Mouse (Mus musculus): ENCODE results near the gene Zfp644. TPM values are rescaled to one million over a fixed set of nuclear protein-coding genes. Genes with fewer than 3 reads are reported as not detected.
A peak's percentile ranks its signal among the peaks of the same experiment; 100 is the strongest.

The Zfp644 gene
- polyA plus RNA-seq, 1 experiment: 49.9 TPM

- TF ChIP-seq CTCF (IDR thresholded peaks at IDR 0.05; ENCODE audit: borderline replicate concordance, extremely low read depth, insufficient read depth, insufficient read length): no peak
- TF ChIP-seq POLR2A (IDR thresholded peaks at IDR 0.05; ENCODE audit: borderline replicate concordance, extremely low read depth, insufficient read depth, insufficient read length, poor library complexity, severe bottlenecking): no peak
- DNase-seq (ENCODE audit: low read depth): no peak
These were observed 74.9 kb downstream of the Zfp644 start for GRCm38 (mm10) chr5:106622193-106622592.

- TF ChIP-seq POLR2A (IDR thresholded peaks at IDR 0.05; ENCODE audit: borderline replicate concordance, extremely low read depth, insufficient read depth, insufficient read length, poor library complexity, severe bottlenecking) (no peak), CTCF (IDR thresholded peaks at IDR 0.05; ENCODE audit: borderline replicate concordance, extremely low read depth, insufficient read depth, insufficient read length) (no peak)
These were observed 76.6 kb downstream of the Zfp644 start for GRCm38 (mm10) chr5:106620446-106620845.

GRCm38 (mm10) chr5:106615006-106615405 is 82.1 kb downstream of the Zfp644 start:
- TF ChIP-seq POLR2A (IDR thresholded peaks at IDR 0.05; ENCODE audit: borderline replicate concordance, extremely low read depth, insufficient read depth, insufficient read length, poor library complexity, severe bottlenecking) (no peak), CTCF (IDR thresholded peaks at IDR 0.05; ENCODE audit: borderline replicate concordance, extremely low read depth, insufficient read depth, insufficient read length) (no peak)
- no peak for DNase-seq (ENCODE audit: low read depth)

More at GRCm38 (mm10) chr5:106620446-106620845, 76.6 kb downstream of the Zfp644 start:
- no peak for DNase-seq (ENCODE audit: low read depth)

GRCm38 (mm10) chr5:106614570-106614969 is 82.5 kb downstream of the Zfp644 start:
- TF ChIP-seq POLR2A (IDR thresholded peaks at IDR 0.05; ENCODE audit: borderline replicate concordance, extremely low read depth, insufficient read depth, insufficient read length, poor library complexity, severe bottlenecking): no peak
- DNase-seq (ENCODE audit: low read depth): no peak

- TF ChIP-seq CTCF (IDR thresholded peaks at IDR 0.05; ENCODE audit: borderline replicate concordance, extremely low read depth, insufficient read depth, insufficient read length) (no peak), POLR2A (IDR thresholded peaks at IDR 0.05; ENCODE audit: borderline replicate concordance, extremely low read depth, insufficient read depth, insufficient read length, poor library complexity, severe bottlenecking) (no peak)
- no peak for DNase-seq (ENCODE audit: low read depth)
These were observed 84.9 kb downstream of the Zfp644 start for GRCm38 (mm10) chr5:106612151-106612550.

- TF ChIP-seq CTCF (IDR thresholded peaks at IDR 0.05; ENCODE audit: borderline replicate concordance, extremely low read depth, insufficient read depth, insufficient read length): no peak
- no peak for TF ChIP-seq POLR2A (IDR thresholded peaks at IDR 0.05; ENCODE audit: borderline replicate concordance, extremely low read depth, insufficient read depth, insufficient read length, poor library complexity, severe bottlenecking)
- DNase-seq (ENCODE audit: low read depth): no peak
These were observed 88.3 kb downstream of the Zfp644 start, which contains the start of gene Gm17304 for GRCm38 (mm10) chr5:106608798-106609197. TSS of gene Gm17304 (plus strand) at chr5:106609098.

- no peak for DNase-seq (ENCODE audit: low read depth)
- no peak for TF ChIP-seq CTCF (IDR thresholded peaks at IDR 0.05; ENCODE audit: borderline replicate concordance, extremely low read depth, insufficient read depth, insufficient read length)
- no peak for TF ChIP-seq POLR2A (IDR thresholded peaks at IDR 0.05; ENCODE audit: borderline replicate concordance, extremely low read depth, insufficient read depth, insufficient read length, poor library complexity, severe bottlenecking)
These were observed 90.0 kb downstream of the Zfp644 start for GRCm38 (mm10) chr5:106607081-106607480.

GRCm38 (mm10) chr5:106605096-106605495 is 92.0 kb downstream of the Zfp644 start:
- no peak for DNase-seq (ENCODE audit: low read depth)
- TF ChIP-seq POLR2A (IDR thresholded peaks at IDR 0.05; ENCODE audit: borderline replicate concordance, extremely low read depth, insufficient read depth, insufficient read length, poor library complexity, severe bottlenecking) (no peak), CTCF (IDR thresholded peaks at IDR 0.05; ENCODE audit: borderline replicate concordance, extremely low read depth, insufficient read depth, insufficient read length) (no peak)

- no peak for TF ChIP-seq POLR2A (IDR thresholded peaks at IDR 0.05; ENCODE audit: borderline replicate concordance, extremely low read depth, insufficient read depth, insufficient read length, poor library complexity, severe bottlenecking)
- TF ChIP-seq CTCF (IDR thresholded peaks at IDR 0.05; ENCODE audit: borderline replicate concordance, extremely low read depth, insufficient read depth, insufficient read length): no peak
- no peak for DNase-seq (ENCODE audit: low read depth)
These were observed 92.7 kb downstream of the Zfp644 start for GRCm38 (mm10) chr5:106604381-106604780.

- peak; percentile 61 for DNase-seq (ENCODE audit: low read depth)
- TF ChIP-seq CTCF (IDR thresholded peaks at IDR 0.05; ENCODE audit: borderline replicate concordance, extremely low read depth, insufficient read depth, insufficient read length) (no peak), POLR2A (IDR thresholded peaks at IDR 0.05; ENCODE audit: borderline replicate concordance, extremely low read depth, insufficient read depth, insufficient read length, poor library complexity, severe bottlenecking) (no peak)
These were observed 97.6 kb downstream of the Zfp644 start for GRCm38 (mm10) chr5:106599482-106599881.

GRCm38 (mm10) chr5:106597472-106597871 is 99.6 kb downstream of the Zfp644 start:
- TF ChIP-seq CTCF (IDR thresholded peaks at IDR 0.05; ENCODE audit: borderline replicate concordance, extremely low read depth, insufficient read depth, insufficient read length) (no peak), POLR2A (IDR thresholded peaks at IDR 0.05; ENCODE audit: borderline replicate concordance, extremely low read depth, insufficient read depth, insufficient read length, poor library complexity, severe bottlenecking) (no peak)

GRCm38 (mm10) chr5:106594388-106594787 is 102.7 kb downstream of the Zfp644 start:
- peak; percentile 61 for DNase-seq (ENCODE audit: low read depth)

More at GRCm38 (mm10) chr5:106597472-106597871, 99.6 kb downstream of the Zfp644 start:
- peak; percentile 33 for DNase-seq (ENCODE audit: low read depth)

More at GRCm38 (mm10) chr5:106594388-106594787, 102.7 kb downstream of the Zfp644 start:
- TF ChIP-seq CTCF (IDR thresholded peaks at IDR 0.05; ENCODE audit: borderline replicate concordance, extremely low read depth, insufficient read depth, insufficient read length) (peak; percentile 38; the same call in 1 of the 2 replicates), POLR2A (IDR thresholded peaks at IDR 0.05; ENCODE audit: borderline replicate concordance, extremely low read depth, insufficient read depth, insufficient read length, poor library complexity, severe bottlenecking) (no peak)

All from brain, embryonic 14.5 days (tissue).